Mouse (Mus musculus) kidney, postnatal 14 days (tissue): ENCODE results near the gene Zfhx3.

ENCODE experiments used
- DNase-seq: peaks from one replicate; pipeline ENCODE4 v3.0.0; 2022; ENCODE audit warnings: mixed read lengths

Gene Zfhx3

DNA sequence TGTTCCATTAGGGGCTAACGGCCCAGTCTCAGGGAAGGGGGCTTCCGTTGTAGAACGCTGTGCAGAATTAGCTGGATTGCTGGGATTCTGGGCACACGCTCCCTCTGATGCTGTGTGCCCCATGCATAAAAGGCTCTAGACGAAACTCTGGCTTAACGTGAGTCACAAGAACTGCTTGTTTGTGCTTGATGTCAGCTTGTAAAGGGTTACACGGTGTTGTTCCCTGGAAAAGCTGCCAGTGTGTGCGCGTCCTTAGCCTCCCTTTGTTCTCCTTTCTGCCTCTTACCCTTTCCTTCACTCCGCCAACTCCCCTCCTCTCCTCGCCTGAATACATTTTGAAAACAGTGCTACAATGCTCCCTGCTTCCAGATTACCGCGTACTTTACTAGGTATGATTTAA lies 1001.9 kb downstream of the Zfhx3 start:
- DNase-seq: no peak

DNA sequence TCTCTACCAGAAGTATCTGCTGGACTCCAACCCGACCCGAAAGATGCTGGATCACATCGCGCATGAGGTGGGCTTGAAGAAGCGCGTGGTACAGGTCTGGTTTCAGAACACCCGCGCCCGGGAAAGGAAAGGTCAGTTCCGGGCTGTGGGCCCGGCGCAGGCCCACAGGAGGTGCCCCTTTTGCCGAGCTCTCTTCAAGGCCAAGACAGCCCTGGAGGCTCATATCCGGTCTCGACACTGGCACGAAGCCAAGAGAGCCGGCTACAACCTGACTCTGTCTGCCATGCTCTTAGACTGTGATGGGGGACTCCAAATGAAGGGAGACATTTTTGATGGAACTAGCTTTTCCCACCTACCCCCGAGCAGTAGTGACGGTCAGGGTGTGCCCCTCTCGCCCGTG lies 1007.9 kb downstream of the Zfhx3 start:
- DNase-seq: no peak

DNA sequence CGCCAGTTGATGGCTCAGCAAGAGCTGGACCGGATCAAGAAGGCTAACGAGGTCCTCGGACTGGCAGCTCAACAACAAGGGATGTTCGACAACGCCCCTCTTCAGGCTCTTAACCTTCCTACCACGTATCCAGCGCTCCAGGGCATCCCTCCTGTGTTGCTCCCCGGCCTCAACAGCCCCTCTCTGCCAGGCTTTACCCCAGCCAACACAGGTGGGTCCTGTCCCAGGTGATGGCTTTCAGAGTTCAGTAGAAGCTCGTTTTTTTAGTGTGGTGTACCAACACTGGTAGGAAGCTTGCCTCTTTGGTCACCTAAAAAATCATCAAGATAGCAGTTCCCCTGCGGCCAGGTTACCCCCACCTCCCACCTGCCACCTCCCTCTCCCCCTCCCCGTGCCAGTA lies 1009.1 kb downstream of the Zfhx3 start:
- no peak for DNase-seq

DNA sequence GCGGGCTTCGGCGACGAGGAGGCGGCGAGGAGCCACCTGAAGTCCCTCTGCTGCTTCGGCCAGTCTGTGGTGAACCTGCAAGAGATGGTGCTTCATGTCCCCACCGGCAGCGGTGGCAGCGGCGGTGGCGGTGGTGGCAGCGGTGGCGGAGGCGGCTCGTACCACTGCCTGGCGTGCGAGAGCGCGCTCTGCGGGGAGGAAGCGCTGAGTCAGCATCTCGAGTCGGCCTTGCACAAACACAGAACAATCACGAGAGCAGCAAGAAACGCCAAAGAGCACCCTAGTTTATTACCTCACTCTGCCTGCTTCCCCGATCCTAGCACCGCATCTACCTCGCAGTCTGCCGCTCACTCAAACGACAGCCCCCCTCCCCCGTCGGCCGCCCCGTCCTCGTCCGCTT lies 1014.0 kb downstream of the Zfhx3 start:
- no peak for DNase-seq

DNA sequence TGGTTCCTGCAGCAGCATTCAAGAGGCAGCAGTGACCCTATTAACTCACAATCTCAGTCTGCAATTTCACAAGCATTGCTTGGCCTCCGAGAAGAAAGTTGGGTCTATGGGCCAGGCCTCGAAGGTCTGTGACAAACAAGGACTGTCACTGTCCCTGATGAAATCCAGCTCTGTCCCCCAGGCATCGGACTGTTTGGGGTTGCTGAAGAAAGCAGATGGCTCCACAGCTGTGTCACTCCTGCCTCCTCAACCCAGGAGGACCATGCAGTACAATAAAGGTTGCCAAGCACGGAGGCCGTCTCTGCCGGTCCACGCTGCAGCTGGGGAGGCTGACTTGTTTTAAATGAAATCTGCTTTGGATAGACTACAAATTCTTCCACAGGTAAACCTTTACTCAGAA lies 1020.1 kb downstream of the Zfhx3 start:
- no peak for DNase-seq

DNA sequence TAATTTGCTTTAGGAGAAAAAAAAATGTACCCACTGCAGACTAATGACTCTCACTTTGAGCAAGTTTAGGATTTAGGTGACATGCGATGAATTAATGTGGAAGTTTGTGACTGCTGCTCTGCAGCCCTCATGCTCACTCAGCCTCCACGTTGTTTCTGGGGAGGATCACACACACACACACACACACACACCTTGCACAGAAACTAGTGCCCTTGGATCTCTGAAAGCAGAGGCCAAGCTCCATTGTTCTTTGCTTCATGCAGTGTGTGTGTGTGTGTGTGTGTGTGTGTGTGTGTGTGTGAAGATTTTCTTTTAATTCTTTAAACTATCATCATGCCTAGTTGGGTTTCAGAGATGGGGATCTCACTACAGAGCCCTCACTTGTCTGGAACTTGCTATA lies 1020.7 kb downstream of the Zfhx3 start:
- DNase-seq: no peak

DNA sequence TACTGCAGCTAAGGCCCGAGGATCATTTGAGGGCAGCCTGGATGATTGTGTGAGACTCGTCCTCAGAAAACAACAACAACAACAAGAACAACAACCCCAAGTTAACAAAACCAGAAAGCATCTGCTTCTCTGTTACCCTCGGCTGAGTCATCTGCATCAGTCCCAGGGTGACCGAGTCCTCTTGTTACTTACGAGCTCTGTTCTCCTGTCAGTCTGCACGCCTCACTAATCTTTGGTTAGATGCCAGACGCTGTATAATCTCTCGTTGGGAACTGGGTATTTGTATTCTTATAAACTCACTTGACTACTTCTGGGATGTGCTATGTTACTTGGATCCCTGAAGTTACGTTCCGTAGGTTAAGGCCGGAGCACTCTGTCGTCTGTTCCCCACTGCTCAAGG lies 1023.6 kb downstream of the Zfhx3 start:
- no peak for DNase-seq

DNA sequence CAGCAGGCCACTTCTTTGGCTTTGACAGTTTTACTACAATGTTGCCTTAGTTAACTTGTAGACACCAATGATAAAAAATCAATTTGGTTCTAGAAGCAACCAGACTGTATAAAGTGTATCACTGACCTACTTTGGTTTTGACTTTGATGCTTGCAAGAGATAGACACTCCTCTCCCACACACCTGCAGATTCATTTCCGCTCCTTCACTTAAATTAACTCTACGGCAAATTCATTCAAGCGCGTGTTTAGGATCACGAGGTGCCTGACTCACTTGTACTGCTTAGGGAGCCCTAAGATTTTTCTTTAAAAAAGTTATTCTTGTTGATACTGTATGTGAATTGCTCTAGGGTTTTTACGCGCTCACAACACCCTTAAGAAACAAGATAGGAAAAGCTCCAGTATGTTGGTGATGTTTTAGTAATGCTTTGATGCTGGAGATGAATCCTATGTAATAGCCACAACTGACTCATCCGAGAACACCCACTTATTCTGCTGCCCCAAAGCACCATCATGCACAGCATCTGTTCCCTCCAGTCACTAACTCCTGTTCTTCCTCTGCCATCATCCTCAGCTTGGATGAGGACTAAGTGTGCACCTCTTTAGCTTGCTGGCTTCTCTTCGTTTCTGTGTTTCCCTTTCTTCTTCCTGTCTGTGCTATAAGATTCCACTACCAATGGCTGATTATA lies 1031.3 kb downstream of the Zfhx3 start:
- DNase-seq: no peak

DNA sequence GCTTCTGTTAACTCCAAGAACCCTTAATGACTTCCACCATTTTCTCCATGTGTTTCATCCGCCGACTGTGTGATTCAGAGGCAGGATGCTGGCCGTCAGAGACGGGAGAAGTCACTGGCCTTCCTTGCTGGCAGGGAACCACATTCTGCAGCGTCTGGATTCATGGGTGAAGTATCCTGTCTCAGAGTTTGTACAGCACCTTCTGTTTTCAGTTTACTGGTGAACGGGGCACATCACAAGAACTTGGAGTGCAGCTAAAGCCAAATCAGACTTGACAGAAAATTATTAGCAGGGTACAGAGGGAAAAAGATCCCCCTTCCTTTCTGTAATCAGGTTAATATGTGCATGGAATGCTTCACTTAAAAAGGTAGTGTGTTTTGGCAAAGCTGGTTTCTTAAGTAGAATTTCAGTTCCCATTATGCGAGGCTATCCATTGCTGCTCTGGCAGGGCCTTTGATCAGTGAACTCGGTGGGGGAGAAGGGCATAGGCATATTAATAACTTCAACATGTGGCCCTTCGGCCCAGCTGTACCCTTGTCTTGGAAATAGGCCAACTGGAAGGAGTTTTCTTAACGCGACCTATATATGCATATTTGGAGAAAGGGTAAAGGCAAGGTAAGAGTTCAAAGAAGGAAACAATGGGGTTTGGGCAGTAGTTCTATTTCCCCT lies 1035.4 kb downstream of the Zfhx3 start:
- DNase-seq: no peak

DNA sequence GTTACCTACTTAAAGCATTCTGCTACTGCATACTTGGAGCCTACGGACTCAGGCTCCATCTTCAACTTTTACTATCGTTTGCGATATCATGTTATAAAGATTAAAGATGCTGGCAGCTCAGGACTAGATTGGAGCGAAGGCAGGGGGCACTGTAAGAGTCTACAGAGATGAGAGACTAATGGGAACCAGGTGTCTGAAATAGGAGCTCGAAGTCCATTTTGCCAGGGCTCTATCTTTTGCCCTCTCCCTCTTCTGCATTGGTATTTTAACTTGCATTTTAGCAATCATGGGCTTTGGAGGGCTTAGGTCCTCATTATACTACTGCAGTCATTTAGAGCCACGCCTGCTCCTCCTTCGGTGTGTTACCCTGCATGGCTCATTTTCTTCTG lies 1035.9 kb downstream of the Zfhx3 start:
- no peak for DNase-seq

DNA sequence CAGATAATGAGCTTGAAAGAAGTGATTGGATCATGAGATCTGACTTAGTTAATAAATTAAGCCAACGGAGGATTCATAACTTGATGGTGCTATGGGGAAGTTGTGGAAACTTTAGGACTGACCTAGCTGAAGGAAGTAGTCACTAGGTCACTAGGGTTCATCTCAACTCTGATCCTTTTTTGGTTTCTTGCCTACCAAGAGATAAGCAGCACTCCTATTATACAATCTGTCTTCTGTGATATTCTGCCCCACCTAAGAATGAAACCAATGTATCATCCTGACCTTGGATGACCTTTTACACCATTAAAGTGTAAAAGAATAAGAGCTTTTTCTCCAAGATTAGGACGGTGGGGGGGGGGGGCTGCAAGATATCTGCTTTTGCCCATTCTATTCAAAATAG lies 1042.5 kb downstream of the Zfhx3 start:
- DNase-seq: no peak

DNA sequence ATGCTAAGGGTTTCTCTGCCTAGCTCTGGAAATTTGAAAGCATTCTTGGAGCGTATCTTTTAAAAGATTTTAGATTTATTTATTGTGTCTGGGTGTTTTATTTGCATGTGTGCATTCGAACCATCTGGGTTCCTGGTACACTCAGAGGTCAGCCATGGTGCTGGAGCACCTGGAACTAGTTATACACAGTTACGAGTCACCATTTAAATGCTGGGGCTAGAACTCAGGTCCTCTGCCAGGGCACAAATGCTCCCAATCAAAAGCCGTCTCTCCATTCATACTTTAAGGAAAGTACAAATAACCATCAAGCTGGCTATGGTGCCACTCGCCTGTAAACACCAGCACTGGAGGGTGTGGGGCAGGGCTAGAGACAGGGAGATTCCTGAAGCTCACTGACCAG lies 1047.4 kb downstream of the Zfhx3 start:
- no peak for DNase-seq

DNA sequence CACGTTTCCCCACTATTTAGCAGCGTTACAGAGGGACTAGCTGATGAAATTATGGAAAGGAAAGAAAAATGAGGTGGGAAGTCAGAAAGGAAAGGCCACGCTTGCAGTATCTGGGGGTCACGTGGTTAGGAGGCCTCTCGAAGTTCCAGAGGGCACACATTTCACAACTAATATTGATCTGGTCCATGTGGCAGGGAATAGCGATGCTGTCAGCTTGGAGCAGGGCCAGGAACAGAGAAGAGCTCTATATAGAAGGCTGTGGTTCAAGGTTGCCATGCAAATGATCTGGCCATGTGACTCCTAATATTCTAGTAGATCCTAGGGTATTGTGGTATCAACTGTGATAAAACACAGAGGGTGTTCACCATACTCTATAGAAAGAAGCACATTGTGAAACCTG lies 1048.1 kb downstream of the Zfhx3 start:
- no peak for DNase-seq

DNA sequence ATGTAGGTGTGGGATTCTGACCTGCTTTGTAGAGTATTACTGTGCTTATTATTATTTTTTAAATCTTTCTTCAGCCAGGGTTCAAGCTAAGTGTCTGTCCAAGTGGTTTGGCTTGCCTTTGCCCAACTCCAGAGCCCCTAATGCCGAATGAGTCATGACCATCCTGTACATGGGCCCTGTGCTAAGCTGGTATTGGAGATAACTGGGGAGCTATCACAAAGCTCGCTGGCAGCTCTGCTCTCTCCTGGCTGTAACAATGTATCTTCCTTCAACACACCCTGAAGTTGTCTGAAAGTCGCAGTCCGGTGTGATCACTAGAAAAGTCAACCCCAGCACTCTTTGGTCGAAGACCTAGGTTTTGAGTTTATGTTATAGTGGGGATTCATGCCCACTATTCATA lies 1049.0 kb downstream of the Zfhx3 start:
- DNase-seq: no peak

DNA sequence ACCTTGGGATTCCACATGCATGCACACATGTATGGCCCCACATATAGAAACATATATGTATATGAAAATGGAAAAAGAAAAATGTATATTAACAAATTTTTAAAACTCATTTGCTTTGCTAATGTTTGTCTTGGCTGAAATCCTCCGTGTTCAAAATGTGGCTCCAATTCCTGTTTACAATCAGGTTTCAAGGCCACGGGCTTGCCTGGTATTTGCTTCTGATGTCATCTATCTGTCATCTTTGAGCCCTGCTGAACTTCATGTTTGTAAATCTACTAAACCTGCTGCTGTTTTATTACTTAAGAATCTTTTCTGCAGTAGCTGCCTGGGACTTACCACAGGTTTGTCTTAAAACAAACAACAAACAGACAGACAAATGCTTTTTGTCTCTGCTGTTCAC lies 1051.3 kb downstream of the Zfhx3 start:
- no peak for DNase-seq

DNA sequence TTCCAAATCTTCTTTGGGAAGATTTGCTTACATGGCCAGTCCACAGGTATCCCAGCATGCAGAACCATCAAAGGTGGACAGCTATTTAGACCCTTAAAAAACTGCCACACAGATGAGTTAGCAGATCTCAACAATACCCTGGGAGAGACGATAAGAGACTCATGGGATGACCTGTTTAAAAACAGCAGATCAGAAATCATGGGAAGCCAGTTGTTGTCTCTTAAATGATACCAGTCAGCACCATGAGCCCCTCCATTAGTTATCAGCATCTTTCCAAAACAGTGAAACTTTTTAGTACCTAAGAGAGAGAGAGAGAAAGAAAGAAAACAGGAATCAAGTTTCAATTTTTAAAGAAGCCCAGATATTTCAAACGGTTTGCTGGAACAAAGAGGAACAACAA lies 1051.7 kb downstream of the Zfhx3 start:
- DNase-seq: no peak

DNA sequence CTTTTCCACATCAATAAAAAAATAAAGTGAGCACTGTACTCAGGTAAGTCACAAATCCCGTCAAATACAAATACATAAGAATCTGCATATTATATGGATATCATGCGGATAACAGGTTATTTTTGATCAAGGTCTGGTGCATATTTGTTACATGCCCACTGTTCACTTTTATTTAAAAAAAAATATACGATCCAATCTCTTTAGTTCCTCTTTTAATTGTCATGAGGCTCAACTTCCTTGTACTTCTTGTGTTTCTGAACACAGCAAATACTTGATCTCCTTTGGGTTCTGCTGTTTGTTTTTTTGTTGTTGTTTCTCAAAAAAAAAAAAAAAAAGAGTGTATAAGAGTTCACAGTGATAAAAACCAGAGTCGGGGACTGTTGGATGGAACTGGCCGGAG lies 1052.4 kb downstream of the Zfhx3 start:
- no peak for DNase-seq

DNA sequence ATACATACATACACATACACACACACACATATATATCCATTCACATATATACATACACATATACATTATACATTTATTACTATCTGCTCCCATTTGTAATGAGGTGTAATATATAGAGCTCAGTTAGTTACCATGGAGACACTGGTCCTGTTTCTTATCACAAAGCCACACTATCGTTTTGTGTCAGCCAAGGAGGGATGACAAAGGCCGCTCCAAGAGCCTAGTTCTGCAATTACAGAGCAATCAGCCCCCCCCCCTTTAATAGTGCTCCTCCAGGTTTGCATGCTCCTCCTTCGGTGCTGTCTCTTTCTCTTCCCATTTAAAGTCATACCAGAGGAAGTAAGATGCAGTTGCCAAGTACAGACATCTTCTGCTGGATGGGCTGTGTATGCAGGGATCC lies 1054.9 kb downstream of the Zfhx3 start:
- DNase-seq: no peak

DNA sequence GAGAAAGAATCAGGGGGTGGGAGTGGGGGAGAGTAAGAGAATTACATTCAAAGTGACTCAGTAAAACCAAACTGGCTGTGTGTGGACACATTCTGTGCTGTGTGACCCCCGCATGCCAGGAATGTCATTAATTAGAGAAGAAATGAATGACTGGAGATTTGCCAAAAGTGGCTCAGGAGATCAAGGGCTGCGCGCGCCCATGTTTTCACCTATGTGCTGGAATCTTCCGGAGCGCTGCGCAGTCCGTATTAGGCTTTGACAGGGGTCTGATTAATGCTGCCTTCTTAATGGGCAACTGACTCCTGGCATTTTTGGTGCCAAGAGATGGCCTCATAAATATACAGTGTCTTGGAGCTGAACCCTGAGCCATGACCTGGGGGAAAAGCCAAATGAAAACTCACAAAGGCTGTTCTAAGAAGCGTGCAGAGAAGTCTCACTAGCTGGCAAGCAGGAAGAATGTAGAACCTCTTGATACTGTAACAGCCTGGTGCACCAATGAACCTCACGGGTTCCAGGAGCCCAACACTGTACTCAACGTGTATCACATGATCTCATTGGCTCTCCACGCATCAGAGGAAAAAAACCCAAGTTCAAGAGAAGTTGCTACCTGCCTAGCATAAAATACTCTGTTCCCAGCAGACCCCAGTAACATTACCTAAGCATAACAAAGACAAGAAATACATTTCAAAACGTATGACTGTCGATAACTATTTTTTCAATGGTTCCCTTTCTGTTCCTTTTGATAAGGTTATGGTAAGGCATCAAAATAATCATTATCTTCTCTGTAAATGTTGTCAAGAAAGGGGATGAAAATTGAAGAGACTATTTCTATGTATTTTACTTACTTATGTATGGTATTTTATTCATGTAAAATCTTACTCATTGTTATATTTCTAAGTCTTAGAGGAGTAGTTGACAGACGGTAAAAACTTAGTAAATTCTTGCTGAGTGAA lies 1057.1 kb downstream of the Zfhx3 start:
- DNase-seq: peak; percentile 18

DNA sequence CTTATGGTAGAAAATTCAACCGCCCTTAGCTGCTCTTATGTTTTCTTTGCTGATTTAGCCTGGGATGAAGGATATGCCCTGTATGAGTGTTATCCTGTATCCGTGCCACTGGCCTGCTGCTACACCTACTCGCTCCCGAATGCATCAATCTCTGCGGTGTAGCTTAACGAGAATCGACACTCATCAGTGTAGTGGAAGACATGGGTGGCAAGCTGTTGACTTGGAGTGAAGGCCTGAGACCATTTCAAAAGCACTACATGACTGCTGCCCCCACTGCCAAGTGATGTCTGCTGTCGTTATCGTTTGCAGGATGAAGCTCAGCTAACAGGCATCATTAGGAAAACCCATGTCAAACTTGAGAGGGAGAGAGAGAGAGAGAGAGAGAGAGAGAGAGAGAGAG lies 1058.6 kb downstream of the Zfhx3 start:
- no peak for DNase-seq

DNA sequence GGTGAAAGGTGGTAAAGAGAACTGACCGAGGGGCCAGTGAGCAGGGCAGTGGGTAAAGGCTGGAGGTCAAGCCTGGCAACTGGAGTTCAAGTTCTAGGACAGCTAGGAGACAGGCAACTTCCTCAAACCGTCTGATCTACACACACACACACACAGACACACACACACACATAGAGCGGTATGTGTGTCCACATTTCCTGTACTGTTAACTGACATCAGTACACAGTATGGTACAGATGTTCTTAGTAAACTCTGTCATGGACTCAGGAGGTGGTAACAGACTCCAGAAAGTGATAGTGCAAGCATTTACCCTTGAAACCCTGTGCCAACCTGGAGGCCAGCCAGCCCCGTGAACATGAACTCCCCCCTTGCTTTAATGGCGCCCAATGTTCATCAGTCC lies 1059.5 kb downstream of the Zfhx3 start:
- no peak for DNase-seq

DNA sequence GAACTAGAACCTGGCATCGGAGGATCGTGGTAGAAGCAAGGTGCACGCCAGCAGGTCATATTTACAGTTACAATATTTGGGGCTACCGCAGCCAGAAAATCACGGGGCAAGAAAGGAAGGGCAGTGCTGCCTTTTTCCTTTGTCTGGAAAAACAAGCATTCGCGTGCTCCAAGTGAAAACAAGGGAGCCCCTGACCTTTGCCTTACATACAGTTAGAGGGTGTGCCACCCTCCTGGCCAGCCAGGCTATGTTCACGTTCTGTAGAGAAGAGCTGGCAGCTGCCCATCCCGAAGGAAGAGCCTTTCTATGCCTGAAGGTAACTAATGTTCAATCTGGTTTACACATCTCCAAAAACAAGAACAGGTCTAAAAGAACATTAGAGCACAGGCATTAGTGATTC lies 1064.5 kb downstream of the Zfhx3 start:
- DNase-seq: no peak
